Mouse (Mus musculus) lung, adult 2 months (tissue): ENCODE results near the gene Kansl1.

Experiments used
- CTCF ChIP-seq: fragments of 200-500 bp; IDR thresholded peaks from 2 replicates; pipeline ENCODE4 v1.5.1; 2011; ENCODE audit warnings: mild to moderate bottlenecking, low read length, control low read depth; ENCODE audit not compliant: insufficient read depth
- POLR2A ChIP-seq: fragments of 200-500 bp; IDR thresholded peaks from 2 replicates; pipeline ENCODE4 v1.6.1; 2011; ENCODE audit warnings: low read depth, mild to moderate bottlenecking, control low read depth, low read length, borderline replicate concordance; ENCODE audit errors: extremely low read depth

- TF ChIP-seq POLR2A = no peak
- no peak for TF ChIP-seq CTCF
Measured at GRCm38 (mm10) chr11:104468751-104469268, at the start of gene Kansl1.
